Mouse (Mus musculus): ENCODE measurements around the gene Tmeff2. TPM values are rescaled to one million over a fixed set of nuclear protein-coding genes. Genes with fewer than 3 reads are reported as not detected.

Gene Tmeff2
- total RNA-seq, 2 experiments from 2014 or later = not detected

- ATAC-seq (replicated peaks; ENCODE audit: poor library complexity) = no peak
These were observed 200.7 kb downstream of the Tmeff2 start for GRCm38 (mm10) chr1:51101034-51101590.

- ATAC-seq (replicated peaks; ENCODE audit: poor library complexity) = no peak
These were observed 204.3 kb downstream of the Tmeff2 start for GRCm38 (mm10) chr1:51104698-51105097.

GRCm38 (mm10) chr1:51106401-51106920 is 206.0 kb downstream of the Tmeff2 start:
- no peak for ATAC-seq (replicated peaks; ENCODE audit: poor library complexity)

- no peak for ATAC-seq (replicated peaks; ENCODE audit: poor library complexity)
These were observed 206.9 kb downstream of the Tmeff2 start for GRCm38 (mm10) chr1:51107299-51107698.

GRCm38 (mm10) chr1:51114721-51115120 is 214.3 kb downstream of the Tmeff2 start:
- ATAC-seq (replicated peaks; ENCODE audit: poor library complexity) = no peak

DNA sequence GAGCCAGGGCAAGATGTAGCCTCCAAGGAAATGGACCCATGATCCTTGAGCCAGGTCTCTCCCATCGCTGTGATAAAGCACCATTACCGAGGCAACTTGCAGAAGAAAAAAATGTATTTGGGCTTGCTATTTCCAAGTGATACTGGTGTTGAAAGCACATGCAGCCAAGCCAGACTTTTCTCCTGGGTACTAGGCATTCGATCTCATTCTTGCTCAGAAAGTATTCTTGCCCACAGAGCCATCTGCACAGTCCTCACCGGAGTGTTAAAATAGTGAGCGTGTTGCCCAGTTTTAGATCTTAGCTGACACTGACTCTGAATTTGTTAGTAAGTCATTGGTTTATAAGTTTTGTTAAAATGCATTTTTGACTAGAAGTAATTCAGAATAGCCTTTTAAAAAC is 215.3 kb downstream of the Tmeff2 start:
- ATAC-seq (replicated peaks; ENCODE audit: poor library complexity) = no peak

GRCm38 (mm10) chr1:51117830-51118229 is 217.4 kb downstream of the Tmeff2 start:
- ATAC-seq (replicated peaks; ENCODE audit: poor library complexity) = no peak

DNA sequence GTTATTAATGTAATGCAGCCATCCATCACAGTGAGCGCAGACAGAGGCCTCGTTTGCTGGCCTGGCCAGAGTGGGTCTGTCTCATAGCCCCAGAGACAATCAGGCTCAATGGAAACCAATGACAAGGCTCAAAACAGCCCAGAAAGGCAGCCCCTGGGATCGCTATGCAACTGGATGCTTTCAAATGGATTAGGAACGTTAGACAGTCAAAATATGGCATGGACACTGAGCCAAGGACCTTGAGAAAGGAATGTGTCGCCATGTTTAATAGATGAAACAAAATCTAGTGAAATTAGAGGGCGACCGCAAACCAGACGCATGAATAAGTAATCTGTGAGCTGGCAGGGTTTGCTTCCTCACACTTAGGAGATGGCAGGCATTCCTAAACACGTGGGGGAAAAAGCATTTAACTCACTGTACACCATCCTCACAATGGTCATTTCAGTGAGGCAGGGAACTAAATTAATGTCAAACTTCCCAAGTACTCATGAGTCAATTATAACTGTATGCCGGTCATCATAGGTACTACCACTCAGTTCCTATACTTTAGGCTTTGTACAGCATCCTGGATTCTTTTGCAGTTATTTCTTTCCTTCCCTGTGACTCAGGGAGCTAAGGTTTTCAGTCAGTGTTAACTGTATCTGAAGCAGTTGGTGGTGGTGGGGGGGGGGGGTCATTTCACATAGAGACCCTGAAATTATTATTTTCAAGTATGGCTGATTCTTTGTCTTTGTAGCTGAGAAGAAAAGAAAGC is 225.4 kb downstream of the Tmeff2 start:
- no peak for ATAC-seq (replicated peaks; ENCODE audit: poor library complexity)

DNA sequence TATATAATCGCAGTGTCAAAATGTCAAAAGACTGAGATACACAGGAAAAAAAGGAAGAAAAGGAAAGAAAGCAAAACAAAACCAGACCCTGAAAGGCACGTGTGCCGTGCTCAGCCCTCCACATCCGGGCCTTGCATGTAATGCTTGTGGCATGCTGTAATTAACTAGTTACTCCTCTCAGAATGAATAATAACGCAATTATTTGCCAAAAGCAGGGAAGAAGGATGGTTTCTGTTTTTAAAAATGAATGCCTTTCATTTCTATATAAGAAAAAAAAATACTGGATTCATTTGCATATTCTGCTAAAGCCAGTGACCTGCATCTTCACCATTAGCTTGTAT is 225.9 kb downstream of the Tmeff2 start:
- ATAC-seq (replicated peaks; ENCODE audit: poor library complexity) = no peak

DNA sequence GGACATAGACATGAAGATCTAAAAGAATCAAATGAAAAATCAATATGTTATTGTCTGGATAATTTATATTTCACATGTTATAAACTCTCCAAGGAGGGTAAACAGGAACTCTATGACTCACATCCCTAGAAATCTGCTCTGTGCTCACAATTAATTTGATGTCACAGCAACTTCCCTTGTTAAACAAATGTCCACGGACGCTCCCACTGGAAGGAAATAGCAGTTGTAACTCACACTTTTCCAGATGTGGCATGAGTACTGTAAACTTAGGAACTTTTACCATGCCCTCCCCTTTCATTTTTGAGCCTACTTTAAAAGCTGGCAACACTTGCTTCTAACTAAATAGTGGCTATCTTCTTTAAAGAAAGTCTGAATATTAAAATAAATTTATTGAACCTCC is 236.3 kb downstream of the Tmeff2 start:
- no peak for ATAC-seq (replicated peaks; ENCODE audit: poor library complexity)

GRCm38 (mm10) chr1:51139605-51140004 is 239.2 kb downstream of the Tmeff2 start:
- no peak for ATAC-seq (replicated peaks; ENCODE audit: poor library complexity)

DNA sequence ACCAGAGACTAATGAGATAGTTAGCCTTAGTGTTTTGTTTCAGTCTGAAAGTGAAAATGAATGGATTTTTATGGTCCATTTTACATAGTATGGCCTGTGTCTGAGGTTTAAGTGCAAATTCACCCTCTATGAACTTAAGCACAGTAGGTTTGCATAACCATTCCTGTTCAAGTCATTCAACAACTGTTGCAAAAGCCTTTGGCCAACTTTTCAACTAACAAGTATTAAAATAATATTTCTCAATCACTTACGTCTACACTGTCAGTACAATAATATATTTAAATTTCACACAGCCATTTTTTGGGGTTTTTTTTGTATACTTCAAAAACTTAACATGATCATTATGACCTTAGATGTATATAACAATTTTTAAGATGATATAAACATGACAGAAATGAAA is 240.9 kb downstream of the Tmeff2 start:
- ATAC-seq (replicated peaks; ENCODE audit: poor library complexity) = no peak

GRCm38 (mm10) chr1:51142729-51143128 is 242.3 kb downstream of the Tmeff2 start:
- no peak for ATAC-seq (replicated peaks; ENCODE audit: poor library complexity)

GRCm38 (mm10) chr1:51145693-51146092 is 245.2 kb downstream of the Tmeff2 start:
- no peak for ATAC-seq (replicated peaks; ENCODE audit: poor library complexity)

DNA sequence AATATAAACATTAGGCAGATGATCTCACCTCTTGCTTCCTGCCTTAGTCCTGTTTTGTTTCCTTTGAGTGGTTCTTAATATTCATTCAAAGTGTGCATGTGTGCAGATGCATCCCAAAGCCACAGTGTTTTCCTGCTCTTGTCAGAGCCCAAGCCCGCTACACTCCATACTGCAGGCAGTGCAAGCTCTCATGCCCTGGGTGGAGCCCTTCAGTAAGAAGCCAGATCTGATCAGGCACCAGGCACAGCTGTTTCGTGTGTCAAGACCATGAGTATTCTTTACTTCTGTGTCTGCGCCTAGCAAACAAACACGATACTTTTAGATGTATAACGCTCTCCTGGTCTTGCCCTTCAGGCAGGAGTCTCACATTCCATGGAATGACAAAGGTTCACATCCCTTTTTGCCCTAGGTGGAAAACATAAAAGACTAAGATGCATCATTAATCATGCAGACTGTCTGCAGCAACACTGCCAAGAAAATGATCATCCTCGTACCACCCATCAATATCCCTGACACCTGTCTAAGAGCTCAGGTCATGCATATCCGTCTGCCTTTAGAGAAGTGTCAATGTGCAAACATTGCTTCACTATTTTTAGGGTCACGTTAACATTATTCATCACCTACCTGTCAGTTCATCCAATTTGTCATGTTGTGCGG is 248.2 kb downstream of the Tmeff2 start:
- ATAC-seq (replicated peaks; ENCODE audit: poor library complexity) = no peak

GRCm38 (mm10) chr1:51149488-51149887 is 249.0 kb downstream of the Tmeff2 start:
- ATAC-seq (replicated peaks; ENCODE audit: poor library complexity) = no peak

DNA sequence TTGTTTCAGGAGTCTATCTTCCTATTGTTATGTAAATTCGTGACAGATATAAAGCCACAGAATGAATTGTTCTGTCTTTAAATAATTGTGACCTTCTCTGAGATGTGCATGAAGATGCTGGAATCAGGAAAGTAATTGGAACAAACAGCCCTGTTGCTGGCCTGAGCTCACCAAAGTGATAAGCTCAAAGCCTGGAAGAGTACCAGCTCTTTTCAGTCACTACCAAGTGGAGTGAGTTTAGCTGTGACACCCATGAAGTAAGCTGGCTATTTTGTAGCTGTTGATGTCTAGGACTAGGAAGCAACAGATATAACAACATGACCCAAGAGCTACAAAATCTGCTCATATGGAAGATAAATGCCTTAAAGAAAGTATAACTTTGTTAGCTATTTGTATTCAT is 249.4 kb downstream of the Tmeff2 start:
- ATAC-seq (replicated peaks; ENCODE audit: poor library complexity) = no peak

GRCm38 (mm10) chr1:51152017-51152416 is 251.6 kb downstream of the Tmeff2 start:
- ATAC-seq (replicated peaks; ENCODE audit: poor library complexity) = no peak

GRCm38 (mm10) chr1:51152856-51153255 is 252.4 kb downstream of the Tmeff2 start:
- no peak for ATAC-seq (replicated peaks; ENCODE audit: poor library complexity)

DNA sequence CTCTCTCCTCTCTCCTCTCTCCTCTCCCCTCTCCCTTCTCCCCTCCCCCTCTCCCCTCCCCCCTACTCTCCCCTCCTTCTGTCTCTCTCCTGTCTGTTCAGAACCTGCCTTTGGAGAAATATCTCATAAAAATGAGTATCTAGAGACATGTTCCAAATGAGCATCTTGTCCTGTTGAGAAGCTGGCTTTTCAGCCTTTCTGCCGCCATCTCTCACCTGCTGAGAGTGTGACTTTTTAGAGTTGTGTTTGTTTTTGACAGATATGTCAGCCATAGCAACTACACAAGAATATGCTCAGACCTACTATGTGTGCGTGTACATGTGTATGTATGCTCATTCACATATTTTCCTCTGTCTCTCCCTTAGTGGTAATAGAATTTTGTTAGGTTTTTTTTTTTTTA is 283.8 kb downstream of the Tmeff2 start:
- ATAC-seq (replicated peaks; ENCODE audit: poor library complexity) = no peak

GRCm38 (mm10) chr1:51189008-51189407 is 288.6 kb downstream of the Tmeff2 start:
- ATAC-seq (replicated peaks; ENCODE audit: poor library complexity) = no peak

DNA sequence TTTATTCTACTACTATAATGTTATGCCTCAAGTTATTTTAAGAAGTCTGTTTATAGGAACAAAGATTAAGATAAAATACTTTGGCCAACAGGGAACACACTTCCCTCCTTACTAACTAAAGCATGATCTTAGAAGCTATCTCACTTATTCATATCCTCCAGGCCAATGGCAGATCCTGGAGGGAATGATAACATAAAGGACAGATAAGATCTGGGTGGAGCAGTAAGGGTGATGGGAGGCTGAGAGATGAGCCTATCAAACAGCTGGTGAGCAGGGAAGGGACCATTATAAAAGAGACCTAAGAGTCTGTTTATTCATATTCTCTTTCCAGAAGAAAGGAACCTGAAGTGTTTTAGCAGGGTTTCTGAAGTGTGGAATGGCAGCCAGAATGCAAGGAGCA is 290.8 kb downstream of the Tmeff2 start:
- ATAC-seq (replicated peaks; ENCODE audit: poor library complexity) = no peak

All from megakaryocyte progenitor cell, adult 5-6 weeks (primary cell).